Mouse (Mus musculus): ENCODE data around the gene Efna2.

DNA sequence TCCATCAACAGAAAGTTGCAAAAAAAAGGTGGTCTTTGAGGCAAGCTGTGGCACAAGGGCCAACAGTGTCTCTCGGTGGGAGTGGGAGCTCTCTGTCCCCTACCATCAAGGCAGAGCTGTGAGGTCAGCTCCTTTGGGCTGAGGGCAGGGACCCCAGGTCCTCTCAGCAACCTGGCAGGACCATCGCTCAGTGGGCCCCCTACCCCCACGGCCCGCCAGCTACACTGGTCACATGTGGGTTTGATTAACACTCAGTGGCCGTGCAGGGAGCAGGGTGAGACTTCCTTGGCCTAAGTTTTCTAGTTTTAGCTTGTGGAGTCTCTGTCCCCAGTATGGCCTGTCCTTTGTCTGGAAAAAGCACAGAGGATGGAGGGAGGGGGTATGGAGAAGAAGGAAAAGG is 1.5 kb downstream of the Efna2 start:
- TF ChIP-seq CTCF (IDR thresholded peaks at IDR 0.05; ENCODE audit: borderline replicate concordance, extremely low read depth, insufficient read depth, insufficient read length) (no peak), POLR2A (IDR thresholded peaks at IDR 0.05; ENCODE audit: borderline replicate concordance, extremely low read depth, insufficient read depth, insufficient read length, poor library complexity, severe bottlenecking) (no peak)
